Mouse (Mus musculus): ENCODE results near the gene 4930469K13Rik.

Gene 4930469K13Rik

GRCm38 (mm10) chr11:33986525-33986924, 111.8 kb downstream of the 4930469K13Rik start:
- no peak for DNase-seq (ENCODE audit: low spot score in 2 of 2)

- DNase-seq (ENCODE audit: low spot score in 2 of 2) = no peak
Measured at GRCm38 (mm10) chr11:33980146-33980545, 118.2 kb downstream of the 4930469K13Rik start.

- no peak for DNase-seq (ENCODE audit: low spot score in 2 of 2)
Measured at GRCm38 (mm10) chr11:33975121-33975520, 123.2 kb downstream of the 4930469K13Rik start.

GRCm38 (mm10) chr11:33974341-33975040, 123.9 kb downstream of the 4930469K13Rik start:
- no peak for DNase-seq (ENCODE audit: low spot score in 2 of 2)

GRCm38 (mm10) chr11:33972114-33972513, 126.2 kb downstream of the 4930469K13Rik start:
- no peak for DNase-seq (ENCODE audit: low spot score in 2 of 2)

- no peak for DNase-seq (ENCODE audit: low spot score in 2 of 2)
Measured at GRCm38 (mm10) chr11:33969199-33969598, 129.2 kb downstream of the 4930469K13Rik start.

- DNase-seq (ENCODE audit: low spot score in 2 of 2) = no peak
Measured at GRCm38 (mm10) chr11:33967708-33968107, 130.6 kb downstream of the 4930469K13Rik start.

- DNase-seq (ENCODE audit: low spot score in 2 of 2) = peak in 1 of 2 experiments; percentile 22
Measured at GRCm38 (mm10) chr11:33965380-33965779, 133.0 kb downstream of the 4930469K13Rik start.

- DNase-seq (ENCODE audit: low spot score in 2 of 2) = no peak
Measured at GRCm38 (mm10) chr11:33962688-33963407, 135.5 kb downstream of the 4930469K13Rik start, which contains the start of gene Kcnmb1. Gene Kcnmb1, plus strand, starts transcription at chr11:33963013.

GRCm38 (mm10) chr11:33962178-33962577, 136.2 kb downstream of the 4930469K13Rik start:
- no peak for DNase-seq (ENCODE audit: low spot score in 2 of 2)

- DNase-seq (ENCODE audit: low spot score in 2 of 2) = peak; percentile 26 to 63
Measured at GRCm38 (mm10) chr11:33958713-33959112, 139.6 kb downstream of the 4930469K13Rik start.

- no peak for DNase-seq (ENCODE audit: low spot score in 2 of 2)
Measured at GRCm38 (mm10) chr11:33957595-33957994, 140.8 kb downstream of the 4930469K13Rik start.

GRCm38 (mm10) chr11:33956623-33957022, 141.7 kb downstream of the 4930469K13Rik start:
- no peak for DNase-seq (ENCODE audit: low spot score in 2 of 2)

- no peak for DNase-seq (ENCODE audit: low spot score in 2 of 2)
Measured at GRCm38 (mm10) chr11:33955982-33956381, 142.4 kb downstream of the 4930469K13Rik start.

GRCm38 (mm10) chr11:33951684-33952625, 146.4 kb downstream of the 4930469K13Rik start:
- no peak for DNase-seq (ENCODE audit: low spot score in 2 of 2)

- DNase-seq (ENCODE audit: low spot score in 2 of 2) = no peak
Measured at GRCm38 (mm10) chr11:33951155-33951554, 147.2 kb downstream of the 4930469K13Rik start.

- DNase-seq (ENCODE audit: low spot score in 2 of 2) = no peak
Measured at GRCm38 (mm10) chr11:33946501-33946900, 151.9 kb downstream of the 4930469K13Rik start.

GRCm38 (mm10) chr11:33944786-33945328, 153.5 kb downstream of the 4930469K13Rik start:
- DNase-seq (ENCODE audit: low spot score in 2 of 2) = peak in 1 of 2 experiments; percentile 26

- DNase-seq (ENCODE audit: low spot score in 2 of 2) = peak in 1 of 2 experiments; percentile 50
Measured at GRCm38 (mm10) chr11:33944067-33944785, 154.1 kb downstream of the 4930469K13Rik start.

- DNase-seq (ENCODE audit: low spot score in 2 of 2) = no peak
Measured at GRCm38 (mm10) chr11:33943565-33943964, 154.8 kb downstream of the 4930469K13Rik start.

Measured in spleen, postnatal 10 days (tissue).